Mouse (Mus musculus) urinary bladder, postnatal 25 days (tissue): ENCODE data around the gene Cd209g.
"Not testable (repeated sequence)": the region's sequence is repeated elsewhere in the genome, so short reads cannot be mapped to it uniquely, and the experiment has no call there.

Source experiments
- DNase-seq: peaks from one replicate; pipeline ENCODE4 v3.0.0; 2022; ENCODE audit warnings: low spot score

The Cd209g gene

DNA sequence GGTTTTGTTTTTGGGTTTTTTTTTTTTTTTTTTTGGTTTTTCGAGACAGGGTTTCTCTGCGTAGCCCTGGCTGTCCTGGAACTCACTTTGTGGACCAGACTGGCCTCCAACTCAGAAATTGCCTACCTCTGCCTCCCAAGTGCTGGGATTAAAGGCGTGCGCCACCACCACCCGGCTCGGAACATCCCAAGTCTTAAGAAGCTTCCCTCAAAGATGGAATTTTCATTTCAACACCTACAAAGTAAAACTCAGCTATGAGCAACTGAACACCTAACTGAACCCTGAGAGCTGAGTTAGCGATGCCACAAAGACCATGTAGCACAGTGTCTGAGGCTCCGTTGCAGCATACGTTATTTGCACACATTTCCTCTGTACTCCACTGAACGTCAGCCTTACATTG lies at the start of gene Cd209g:
Cd209g (plus strand) TSS at position 301 of the 400 bp plus-strand sequence.
- no peak for DNase-seq

GRCm38 (mm10) chr8:4087180-4087722 lies 46.6 kb upstream of the Cd209g start:
- DNase-seq: peak; percentile 6

GRCm38 (mm10) chr8:4088514-4088913 lies 45.4 kb upstream of the Cd209g start:
- DNase-seq: not testable (repeated sequence)

GRCm38 (mm10) chr8:4105735-4106134 lies 28.2 kb upstream of the Cd209g start, which contains the start of gene Cd209f:
TSS of gene Cd209f (minus strand) at chr8:4105835.
- DNase-seq: not testable (repeated sequence)

- peak; percentile 71 for DNase-seq
Measured at GRCm38 (mm10) chr8:4139660-4140646, 6.1 kb downstream of the Cd209g start.

- DNase-seq: no peak
Measured at GRCm38 (mm10) chr8:4141721-4142120, 7.8 kb downstream of the Cd209g start.

DNA sequence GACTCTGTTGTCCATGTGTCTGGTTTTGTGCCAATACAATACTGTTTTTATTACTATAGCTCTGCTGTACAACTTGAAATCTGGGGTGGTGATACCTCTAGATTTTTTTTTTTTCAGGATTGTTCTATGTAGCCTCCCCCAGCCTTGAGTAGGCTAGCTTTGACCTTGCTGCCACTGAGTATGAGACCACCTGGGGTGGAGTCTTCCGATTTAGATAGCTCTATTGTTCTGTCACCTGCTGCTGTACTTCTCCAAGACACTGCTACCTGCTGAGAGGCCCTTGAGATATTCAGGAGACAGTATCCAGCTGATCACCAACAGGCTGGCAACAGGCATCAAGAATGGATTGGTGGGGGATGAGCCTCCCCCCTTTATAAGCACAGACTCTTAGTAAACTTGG lies 13.4 kb downstream of the Cd209g start:
- DNase-seq: no peak

GRCm38 (mm10) chr8:4154878-4155277 lies 21.0 kb downstream of the Cd209g start:
- DNase-seq: no peak

DNA sequence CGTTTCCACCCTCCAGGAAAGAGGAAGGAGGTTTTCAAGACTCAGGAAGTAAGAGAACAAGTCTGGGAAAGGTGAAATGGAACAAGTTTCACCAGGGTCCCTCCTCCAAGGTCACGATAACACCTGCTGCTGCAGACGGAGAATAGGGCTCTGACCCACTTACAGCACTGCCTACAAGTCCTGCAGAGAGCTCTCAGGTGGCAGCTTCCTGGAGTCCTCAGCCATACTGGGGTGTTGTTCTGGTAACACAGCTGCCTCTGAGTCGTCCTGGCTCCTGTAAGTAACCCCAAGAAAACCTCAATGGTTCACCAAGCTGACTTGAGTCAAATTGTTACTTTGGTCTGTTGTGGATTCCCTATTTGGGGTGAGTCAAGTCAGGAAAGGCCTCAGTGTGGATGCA lies 28.9 kb downstream of the Cd209g start:
- DNase-seq: no peak

DNA sequence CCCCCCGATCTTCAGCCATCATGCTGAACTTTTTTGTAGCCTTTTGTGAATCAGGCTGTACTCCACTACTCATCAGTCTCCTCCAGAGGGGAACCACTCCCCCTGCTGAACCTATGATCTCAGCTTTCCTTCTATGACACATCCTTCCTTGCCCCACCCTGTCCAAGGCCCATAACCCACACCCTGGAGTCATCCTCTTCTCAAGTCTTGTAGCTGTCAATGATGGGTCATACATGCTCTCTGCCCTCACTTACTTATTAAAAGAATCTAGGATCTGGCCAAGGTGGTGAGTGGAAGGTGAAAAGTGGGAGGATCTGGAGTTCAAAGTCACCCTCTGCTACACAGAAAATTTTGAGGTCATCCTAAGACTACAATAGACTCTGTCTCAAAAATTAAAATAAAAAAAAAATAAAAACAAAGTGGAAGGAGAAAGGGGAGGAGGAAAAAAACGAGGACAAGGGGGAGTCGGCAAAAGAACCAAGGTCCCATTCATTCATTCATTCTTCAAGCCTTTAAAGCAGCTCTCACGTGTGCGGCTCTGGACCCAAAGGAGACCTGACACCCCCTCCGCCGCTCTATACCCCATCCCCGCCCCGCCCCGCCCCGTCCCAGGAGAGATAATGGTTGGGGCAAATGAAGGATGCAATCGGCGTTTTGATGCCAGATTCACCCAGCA lies 31.4 kb downstream of the Cd209g start:
- DNase-seq: no peak

DNA sequence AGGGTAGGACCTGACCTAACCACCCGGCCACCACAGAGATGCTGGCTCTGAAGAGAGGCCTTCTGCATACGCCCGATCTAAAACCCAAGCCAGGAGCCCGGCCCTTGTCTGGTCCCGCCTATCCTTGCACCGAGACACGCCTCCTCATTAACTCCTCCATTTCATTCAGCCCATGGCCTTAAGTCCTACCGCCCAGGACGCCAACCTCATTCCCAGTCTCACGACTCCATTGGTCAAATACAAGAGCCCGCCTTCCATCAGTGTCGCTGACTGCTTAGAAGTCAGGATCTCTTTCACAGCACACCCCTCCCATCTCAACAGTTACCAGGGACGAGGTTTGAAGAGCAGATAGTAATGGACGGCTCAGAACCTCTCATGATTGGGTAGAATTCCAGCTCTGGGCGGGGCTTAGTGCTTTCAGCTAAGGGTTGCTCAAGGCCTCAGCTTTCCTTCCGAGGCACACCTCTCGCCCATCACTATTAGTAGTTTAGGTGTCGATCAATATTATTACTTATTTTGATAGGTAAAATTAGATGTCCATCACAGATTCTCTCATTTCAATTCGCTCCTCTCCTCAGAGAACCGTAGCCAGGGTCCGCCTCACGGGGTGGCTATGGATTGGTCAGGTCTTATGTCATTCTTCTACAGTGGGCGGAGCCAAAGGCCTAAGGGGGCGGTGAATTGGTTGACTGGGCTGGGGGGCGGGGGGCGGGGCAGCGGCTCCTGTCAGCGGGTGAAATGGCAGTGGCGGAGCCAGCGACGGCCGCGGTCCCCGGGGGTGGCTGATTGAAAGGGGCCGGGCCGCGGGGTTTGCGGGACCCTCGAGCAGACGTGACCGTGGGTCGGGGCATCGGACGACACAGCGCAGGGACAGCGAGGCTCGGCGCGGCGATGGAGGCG lies 32.2 kb downstream of the Cd209g start, which contains the start of gene Evi5l:
Evi5l (plus strand) TSS at position 716 of the 900 bp plus-strand sequence.
- DNase-seq: peak; percentile 97

DNA sequence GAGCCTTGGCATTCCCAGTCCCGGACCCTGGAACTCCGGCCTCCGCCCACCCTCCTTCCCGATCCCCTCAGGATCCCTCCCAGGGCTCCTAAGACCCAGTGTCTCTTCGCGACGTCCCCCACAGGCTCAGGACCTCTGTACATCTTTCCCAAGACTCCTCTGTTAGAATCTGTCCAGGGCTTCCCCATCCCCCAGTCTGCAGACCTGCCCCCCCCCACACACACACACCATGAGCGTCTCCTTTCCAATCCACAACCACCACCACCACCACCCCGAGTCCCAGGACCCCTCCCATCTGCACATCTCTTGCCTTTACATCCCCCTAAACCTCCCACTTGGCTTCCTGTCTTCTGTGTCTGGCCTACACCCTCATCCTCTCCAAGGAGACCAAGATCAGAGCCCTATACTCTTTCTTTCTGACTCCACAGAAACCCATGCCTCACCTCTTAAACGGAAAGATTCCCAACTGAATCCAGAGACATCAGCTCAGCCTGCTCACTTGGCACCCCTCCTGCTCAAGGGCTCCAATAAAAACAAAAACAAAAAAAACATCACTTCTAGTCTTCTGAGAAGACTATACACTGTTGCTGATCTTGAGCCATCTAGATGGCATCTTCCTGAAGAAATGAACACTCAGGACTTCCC lies 33.1 kb downstream of the Cd209g start:
- no peak for DNase-seq

DNA sequence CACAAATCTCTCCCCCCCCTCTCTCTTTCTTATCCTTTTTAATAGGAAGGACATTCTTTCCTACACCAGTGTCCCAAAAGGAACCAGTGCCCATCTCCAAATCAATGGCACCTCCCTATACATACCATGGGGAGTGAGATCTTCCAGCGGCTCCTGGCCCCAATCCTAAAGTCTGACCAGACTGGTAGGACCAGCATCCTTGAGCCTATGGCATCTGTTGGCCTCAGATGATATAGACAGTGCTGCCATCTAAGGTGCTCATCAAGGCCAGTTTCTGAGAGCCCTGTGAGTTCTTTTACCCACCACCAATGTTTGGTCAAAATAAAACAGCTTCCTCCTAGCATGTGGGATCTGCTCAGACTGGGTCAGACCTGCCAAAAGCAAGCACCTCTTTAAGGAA lies 34.0 kb downstream of the Cd209g start:
- DNase-seq: no peak

DNA sequence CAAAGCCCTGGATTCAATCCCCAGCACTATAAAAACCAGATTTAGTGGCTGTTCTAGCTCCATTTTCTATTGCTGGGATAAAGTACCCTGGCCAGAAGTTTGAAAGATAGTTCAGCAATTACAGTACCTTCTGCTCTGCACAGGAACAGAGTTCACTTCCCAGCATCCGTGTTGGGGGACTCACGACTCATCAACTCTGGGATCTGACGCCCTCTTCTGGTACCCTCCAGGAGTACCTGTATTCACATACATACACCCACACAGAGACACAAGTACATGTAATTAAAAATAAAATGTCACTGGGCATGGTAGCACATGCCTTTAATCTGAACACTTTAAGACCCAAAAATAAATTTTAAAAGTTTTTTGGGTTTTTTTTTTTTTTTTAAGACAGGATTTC lies 38.6 kb downstream of the Cd209g start:
- DNase-seq: no peak

DNA sequence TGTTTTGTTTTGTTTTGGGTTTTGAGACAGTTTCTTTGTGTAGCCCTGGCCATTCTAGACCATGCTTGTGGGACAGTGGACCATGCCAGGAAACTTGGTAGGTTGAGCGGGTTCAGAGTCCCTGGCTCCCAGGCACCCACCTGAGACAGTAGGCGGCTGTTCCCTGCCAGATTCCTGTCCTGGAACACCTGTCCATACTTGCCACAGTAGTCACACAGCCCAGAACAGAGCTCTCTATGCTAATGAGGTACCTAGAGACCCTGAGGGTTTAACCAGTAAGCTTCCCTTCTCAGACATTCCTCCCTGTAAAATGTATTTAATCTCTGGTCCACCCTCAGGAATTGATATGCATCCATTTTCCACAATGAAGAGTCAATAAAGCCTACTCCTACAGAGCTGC lies 40.1 kb downstream of the Cd209g start:
- DNase-seq: no peak

- no peak for DNase-seq
Measured at GRCm38 (mm10) chr8:4183409-4183808, 49.5 kb downstream of the Cd209g start.

GRCm38 (mm10) chr8:4186151-4186550 lies 52.3 kb downstream of the Cd209g start:
- no peak for DNase-seq
